In the genomic region with DNA sequence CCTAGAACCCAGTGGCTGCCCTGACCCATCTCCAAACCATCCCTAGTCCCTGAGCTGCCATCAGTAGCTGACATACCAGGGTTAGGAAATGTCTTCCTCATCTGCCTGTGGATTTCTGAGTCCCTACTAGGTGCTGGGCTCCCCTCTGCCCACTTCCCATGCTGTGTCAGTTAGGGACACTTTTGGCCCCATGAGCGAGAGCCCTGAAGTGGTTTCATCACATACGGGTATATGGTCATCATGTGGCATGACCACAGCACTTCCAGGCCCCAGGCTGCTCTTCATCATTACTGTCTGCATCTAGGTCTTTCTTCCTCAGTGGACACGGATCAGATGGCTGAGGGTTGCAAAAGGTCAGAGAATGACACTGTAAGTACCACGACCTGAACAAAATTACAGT, we compare ENCODE assay signal across 8 mouse cellular contexts. TPM values are rescaled to one million over a fixed set of nuclear protein-coding genes. Genes with fewer than 3 reads are reported as not detected.
DNase-seq lines count a peak whose midpoint lies in the region; ATAC-seq and TF ChIP-seq lines count a peak whose summit lies in the region.

Gene Ap5s1, plus strand, starts transcription at position 301 of the 400 bp plus-strand sequence.

- no peak for DNase-seq in layer of hippocampus, adult 8-10 months (ENCODE audit: low spot score in 2 of 2)
- no peak for DNase-seq in layer of hippocampus, adult 9-11 months
- DNase-seq in left cerebral cortex, adult 8-10 months (ENCODE audit: low spot score in 2 of 2): no peak
- DNase-seq in right cerebral cortex, postnatal 10 days (ENCODE audit: low spot score in 2 of 2): no peak
- DNase-seq in kidney, adult 8-10 months: no peak

- TF ChIP-seq CTCF in cortical plate, adult 2 months (IDR thresholded peaks at IDR 0.05; ENCODE audit: extremely low read depth, insufficient read depth, low read length): no peak

- no peak for ATAC-seq in heart, embryonic 11.5 days (replicated peaks; ENCODE audit: insufficient number of reproducible peaks, low FRiP score, low TSS enrichment)

- H3K4me1 ChIP-seq in cortical plate, adult 2 months (ENCODE audit: control insufficient read depth, insufficient read depth, low read length): peaks cover 3% of the 10 kb centered on the region
- peaks cover 18% of the 10 kb centered on the region for H3K4me1 ChIP-seq in heart, embryonic 11.5 days (ENCODE audit: control insufficient read depth, insufficient read depth, low read length)

- H3K4me3 ChIP-seq in cortical plate, adult 2 months (ENCODE audit: insufficient read depth, low read length): no peak within 1 kb of the TSS
- H3K4me3 ChIP-seq in heart, embryonic 11.5 days (ENCODE audit: low read depth, low read length): no peak within 1 kb of the TSS
- H3K4me3 ChIP-seq in myocyte: no peak within 1 kb of the TSS

- H3K4me2 ChIP-seq in heart, embryonic 11.5 days: no peak within 1 kb of the TSS
- H3K4me2 ChIP-seq in myocyte (ENCODE audit: low read depth): no peak within 1 kb of the TSS

- H3ac ChIP-seq in myocyte (ENCODE audit: control insufficient read depth, insufficient read length): no peak within 1 kb of the TSS

- peaks cover 5% of the 10 kb centered on the region for H3K79me2 ChIP-seq in myocyte (ENCODE audit: control insufficient read depth, insufficient read depth)

- WGBS in heart, embryonic 11.5 days (ENCODE audit: insufficient replicate concordance): 82% methylated on average over 4 of the region's 4 CpGs

- no peaks in the 10 kb centered on the region for H3K9me3 ChIP-seq in heart, embryonic 11.5 days (replicated peaks; ENCODE audit: control insufficient read depth, low read length)

- TF ChIP-seq POLR2A in cortical plate, adult 2 months (IDR thresholded peaks at IDR 0.05; ENCODE audit: extremely low read depth, insufficient read depth, low read length): no peak
- no peak for TF ChIP-seq POLR2A in myocyte (IDR thresholded peaks at IDR 0.05; ENCODE audit: insufficient read length, low read depth)

- no peak within 1 kb of the TSS for H3K27ac ChIP-seq in cortical plate, adult 2 months (ENCODE audit: insufficient read depth, low read length)
- H3K27ac ChIP-seq in heart, embryonic 11.5 days (ENCODE audit: low read depth, low read length): no peak within 1 kb of the TSS

- H3K36me3 ChIP-seq in heart, embryonic 11.5 days (ENCODE audit: control insufficient read depth, insufficient read depth, low read length): no peaks in the 10 kb centered on the region
- H3K36me3 ChIP-seq in myocyte (ENCODE audit: control insufficient read depth, insufficient read depth): no peaks in the 10 kb centered on the region

- no peaks in the 10 kb centered on the region for H3K27me3 ChIP-seq in heart, embryonic 11.5 days (ENCODE audit: control insufficient read depth, insufficient read depth, low read length)
- H3K27me3 ChIP-seq in myocyte (ENCODE audit: control insufficient read depth, insufficient read depth, insufficient read length): no peaks in the 10 kb centered on the region

- no peak within 1 kb of the TSS for H3K9ac ChIP-seq in heart, embryonic 11.5 days (ENCODE audit: low read depth, low read length)

TF ChIP-seq in myocyte, 11 proteins besides CTCF, POLR2A, EP300 and RAD21:
- no peak for TF ChIP-seq POLR2AphosphoS2 (IDR thresholded peaks at IDR 0.05; ENCODE audit: insufficient read length, low read depth)
- no peak for TF ChIP-seq MYOG (IDR thresholded peaks at IDR 0.05; ENCODE audit: control insufficient read depth in 1 of 3, insufficient read depth in 1 of 3, insufficient read length in 2 of 3, low read depth in 2 of 3)

RNA-seq across cellular contexts. Expression of gene Ap5s1, which starts in this region (rescaled TPM):
- 10 to 100 TPM; 20.9 to 24.2 (median 22.8) TPM for total RNA-seq in layer of hippocampus, adult 8-10 months (2022)
- polyA plus RNA-seq in cortical plate, adult 2 months (2012; rRNA removed): 46.0 and 47.5 TPM in 2 replicates
- polyA plus RNA-seq in heart, embryonic 11.5 days (2014; fragmentation: Nextera tagmentation; extraction: Ambion mirVana): 30.3 and 31.2 TPM in 2 replicates
- 10 to 100 TPM; 23.9 to 28.5 (median 26.2) TPM for total RNA-seq in left cerebral cortex, adult 8-10 months (2022)
- polyA plus RNA-seq in myocyte (2012; fragmentation: generic; extraction: Trizol): 33.6 TPM
